Mouse (Mus musculus): ENCODE measurements around the gene Ocln.
"Not testable (repeated sequence)": the region's sequence is repeated elsewhere in the genome, so short reads cannot be mapped to it uniquely, and the experiment has no call there.

Ocln gene

DNA sequence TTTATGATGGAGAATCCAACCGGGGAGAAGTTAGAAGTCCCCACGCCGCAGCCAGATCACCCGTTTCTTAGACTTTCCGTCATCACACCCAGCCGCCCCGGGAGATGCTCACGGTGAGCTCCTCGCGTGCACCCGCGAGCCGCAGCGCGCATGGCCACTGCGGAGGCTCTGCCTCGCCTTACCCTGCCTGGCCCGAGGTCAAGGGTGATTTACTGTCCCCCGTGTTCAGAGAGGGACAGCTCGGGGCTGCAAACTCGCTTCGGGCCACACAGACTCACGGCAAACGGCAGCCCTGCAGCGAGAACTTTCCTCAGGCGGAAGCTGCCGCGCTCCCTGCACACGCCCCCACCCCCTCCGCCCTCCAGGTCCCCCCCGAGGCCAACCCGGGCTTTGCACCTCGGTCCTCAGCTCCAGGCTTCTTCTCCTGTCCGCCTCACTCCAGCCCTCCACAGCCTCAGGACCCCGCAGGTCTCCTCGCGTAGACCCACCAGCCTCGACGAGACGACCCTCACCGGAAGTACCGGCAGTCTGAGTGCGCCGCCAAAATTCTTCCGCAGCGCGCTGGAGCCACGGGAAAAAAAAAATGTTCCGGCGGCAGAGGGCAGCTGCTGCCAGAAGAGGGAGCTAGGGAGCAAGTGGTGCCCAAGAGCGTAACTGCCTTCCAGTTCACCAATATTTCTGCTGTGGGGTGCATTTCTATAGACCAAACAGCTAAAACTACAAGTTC, 60.3 kb downstream of the Ocln start, which contains the start of gene Gtf2h2:
Gtf2h2 (minus strand) TSS at position 519 of the 727 bp plus-strand sequence.
- peak; percentile 82 for DNase-seq (ENCODE audit: low read depth)

DNA sequence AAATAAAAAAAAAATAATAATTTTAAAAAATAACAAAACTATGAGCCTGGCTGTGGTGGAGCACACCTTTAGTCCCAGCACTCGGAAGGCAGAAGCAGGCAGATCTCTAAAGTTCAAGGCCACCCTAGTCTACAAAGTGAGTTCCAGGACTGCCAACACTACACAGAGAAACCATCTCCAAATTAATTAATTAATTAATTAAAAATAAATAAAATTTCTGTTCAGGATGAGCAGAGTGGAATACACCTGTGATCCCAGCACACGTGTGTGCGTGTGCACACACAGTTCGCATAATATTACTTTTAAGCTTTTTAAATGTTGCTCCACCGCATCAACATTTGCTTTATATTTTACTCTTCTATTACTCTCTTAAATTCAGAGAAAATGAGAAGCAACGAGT, 60.9 kb downstream of the Ocln start:
- no peak for DNase-seq (ENCODE audit: low read depth)

DNA sequence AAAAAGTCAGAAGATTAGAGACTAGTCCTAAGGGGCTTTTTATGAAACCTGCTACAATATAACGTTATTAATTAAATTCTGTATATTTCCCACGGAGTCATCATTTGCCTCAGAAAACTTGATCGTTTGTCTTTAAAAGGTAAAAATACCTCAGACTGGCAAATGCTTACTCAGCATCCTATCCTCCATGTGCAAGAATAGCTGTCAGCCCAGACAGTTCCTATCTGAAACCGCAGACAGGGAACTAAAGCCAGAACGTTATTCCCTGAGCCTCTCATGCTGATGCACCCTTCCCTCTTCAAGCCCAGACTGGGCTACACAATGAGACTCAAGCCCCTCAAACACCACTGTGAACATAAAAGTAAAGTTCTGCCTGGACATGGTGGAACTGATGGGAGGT, 62.1 kb downstream of the Ocln start:
- no peak for DNase-seq (ENCODE audit: low read depth)

DNA sequence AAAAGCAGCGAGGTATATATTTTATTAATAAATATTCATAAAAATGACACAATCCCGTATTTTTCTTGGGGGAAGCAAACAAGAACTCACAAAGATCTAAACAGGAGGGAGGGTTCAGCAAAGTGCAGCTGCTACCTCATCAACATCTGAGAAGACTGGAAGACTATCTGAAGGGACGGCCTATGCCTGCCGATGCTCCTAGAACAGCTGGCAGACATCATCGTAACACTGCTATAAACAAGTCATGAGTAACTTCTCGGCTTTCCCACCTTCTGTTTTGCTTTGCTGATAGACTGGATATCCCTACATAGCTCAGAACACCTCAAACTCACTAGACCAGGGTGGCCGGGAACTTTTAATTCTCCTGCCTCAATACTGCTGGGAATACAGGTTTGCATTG, 68.9 kb downstream of the Ocln start:
- DNase-seq (ENCODE audit: low read depth), result no peak

DNA sequence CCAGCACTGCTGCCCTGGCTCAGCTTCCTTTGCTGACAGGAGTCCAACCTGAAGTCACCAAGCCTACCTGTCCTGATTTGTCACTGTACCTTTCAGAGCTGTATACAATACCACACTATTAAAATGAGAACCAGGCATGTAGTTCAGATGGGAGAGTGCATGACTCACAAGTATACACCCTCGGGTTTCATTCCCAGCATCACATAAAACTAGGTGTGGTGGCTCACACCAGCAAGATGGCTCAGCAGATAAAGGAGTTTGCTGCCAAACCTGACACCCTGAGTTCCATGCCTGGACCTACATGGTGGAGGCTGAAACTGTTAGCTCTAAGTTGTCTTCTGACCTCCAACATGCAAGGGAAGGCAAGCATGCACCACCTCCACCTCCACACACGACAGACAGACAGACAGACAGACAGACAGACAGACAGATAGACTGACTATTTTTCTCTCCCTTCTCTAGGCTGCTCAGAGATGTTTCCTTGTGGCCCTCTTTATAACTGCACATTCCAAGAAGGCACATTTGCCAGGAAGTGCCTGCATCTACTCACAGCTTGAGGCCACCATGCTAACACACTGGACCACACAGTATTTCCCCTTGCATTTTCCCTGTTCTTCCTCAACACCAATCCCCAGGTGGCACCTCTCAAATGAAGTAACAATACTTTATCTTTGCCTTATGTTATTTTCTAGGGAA, 88.8 kb downstream of the Ocln start:
- no peak for DNase-seq (ENCODE audit: low read depth)

DNA sequence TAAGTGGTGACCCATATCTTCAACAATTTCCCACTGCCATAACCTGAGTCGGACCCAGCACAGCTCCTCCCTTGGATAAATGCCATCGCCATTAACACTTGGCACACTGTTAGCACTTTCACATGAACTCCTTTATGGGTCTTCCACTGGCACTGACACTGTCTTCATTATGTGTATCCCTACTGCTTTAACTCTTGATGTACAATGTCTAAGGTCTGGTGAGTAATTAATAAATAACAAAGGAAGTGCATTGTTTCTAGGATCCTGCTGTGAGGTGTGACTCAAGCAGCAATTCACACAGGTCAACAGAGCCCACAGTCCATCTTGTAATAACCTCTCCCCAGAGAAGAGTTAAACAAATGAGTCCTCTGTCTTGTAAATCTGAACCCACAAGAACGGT, 91.2 kb downstream of the Ocln start:
- no peak for DNase-seq (ENCODE audit: low read depth)

DNA sequence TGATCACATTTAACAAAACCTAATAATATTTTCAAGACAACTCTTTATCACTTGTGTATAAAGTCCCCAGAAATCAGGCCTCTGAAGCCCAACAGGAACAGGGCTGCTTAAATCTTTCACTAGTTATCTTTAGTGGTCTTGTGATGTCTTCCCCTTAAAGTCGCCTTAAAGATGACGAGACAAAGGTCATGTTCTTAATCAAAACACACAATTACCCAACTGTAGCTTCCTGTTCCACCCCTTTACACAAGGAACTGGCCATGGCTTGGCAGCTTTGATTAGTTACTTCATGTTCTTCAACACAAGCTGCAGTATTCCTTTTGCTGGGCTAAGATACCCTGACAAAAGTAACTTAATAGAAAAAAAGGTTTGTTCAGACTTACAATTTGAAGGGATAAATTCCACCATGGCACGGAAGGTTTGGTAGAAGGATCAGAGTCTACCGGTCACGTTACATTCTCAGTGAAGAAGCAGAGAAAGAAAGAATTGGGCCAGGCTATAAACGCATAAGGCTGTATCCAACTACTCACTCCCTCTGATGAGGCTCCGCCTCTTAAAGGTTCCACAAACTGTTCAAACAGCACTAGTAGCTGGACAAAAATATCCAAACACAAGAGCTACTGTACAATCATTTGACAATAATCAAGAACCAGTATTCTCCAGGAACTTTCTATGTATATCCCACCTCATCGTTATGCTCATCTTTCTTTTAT, 99.9 kb downstream of the Ocln start, which contains the start of gene Naip1:
Naip1 (minus strand) TSS at position 455 of the 713 bp plus-strand sequence.
- DNase-seq (ENCODE audit: low read depth), result not testable (repeated sequence)

DNA sequence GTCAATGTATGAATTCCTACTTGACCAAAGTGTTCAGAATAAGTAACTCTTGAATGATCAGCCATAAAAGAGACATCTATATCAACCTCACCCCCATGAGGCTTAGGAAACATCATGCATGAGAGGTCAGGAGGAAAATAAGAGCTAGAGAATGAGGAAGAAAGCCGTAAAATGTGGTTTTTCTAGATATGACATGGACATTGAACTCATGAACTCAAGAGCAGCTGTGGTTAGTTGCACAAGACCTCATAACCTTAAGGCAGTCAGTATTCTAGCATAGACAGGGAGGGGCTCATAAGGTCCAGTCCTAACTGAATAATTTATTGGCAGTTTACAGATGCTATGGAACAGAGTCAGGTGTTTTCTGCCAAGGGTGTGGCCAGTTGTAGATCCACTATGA, 103.0 kb downstream of the Ocln start:
- no peak for DNase-seq (ENCODE audit: low read depth)
